Mouse (Mus musculus) heart, postnatal 0 days (tissue): ENCODE measurements around the gene Ubxn6. TPM values are rescaled to one million over a fixed set of nuclear protein-coding genes. Genes with fewer than 3 reads are reported as not detected.
A peak's percentile ranks its signal among the peaks of the same experiment; 100 is the strongest.

ENCODE experiments used
- ATAC-seq: fragments of 200-750 bp; cut with Nextera tagmentation; 2 replicates; pipeline ENCODE4 v1.8.0; 2017; ENCODE audit warnings: low read depth, moderate number of reproducible peaks, moderate library complexity; ENCODE audit not compliant: insufficient read depth
- DNase-seq: peaks from one replicate; pipeline ENCODE4 v3.0.0-alpha.2; 2016; ENCODE audit warnings: low spot score
- H3K27ac ChIP-seq: fragments of 300-500 bp; sonication (generic); 2 replicates; pipeline ENCODE4 v1.5.1; 2014; ENCODE audit warnings: low read depth, mild to moderate bottlenecking
- H3K27me3 ChIP-seq: fragments of 300-500 bp; sonication (generic); 2 replicates; pipeline ENCODE4 v1.6.1; 2014; ENCODE audit warnings: low read length, mixed read lengths; ENCODE audit not compliant: control insufficient read depth, insufficient read depth
- H3K36me3 ChIP-seq: fragments of 300-500 bp; sonication (generic); replicated peaks from 2 replicates; pipeline ENCODE4 v1.6.1; 2014; ENCODE audit warnings: low read length, mixed read lengths; ENCODE audit not compliant: control insufficient read depth, insufficient read depth
- H3K4me1 ChIP-seq: fragments of 300-500 bp; sonication (generic); 2 replicates; pipeline ENCODE4 v1.6.1; 2014; ENCODE audit warnings: antibody characterized with exemption; ENCODE audit not compliant: control insufficient read depth, insufficient read depth
- H3K4me2 ChIP-seq: fragments of 300-500 bp; sonication (generic); 2 replicates; pipeline ENCODE4 v1.6.1; 2014; ENCODE audit warnings: low read depth, mild to moderate bottlenecking, low read length, moderate library complexity
- H3K4me3 ChIP-seq: fragments of 300-500 bp; sonication (generic); 2 replicates; pipeline ENCODE4 v1.5.1; 2014; ENCODE audit warnings: low read depth, low read length
- H3K9ac ChIP-seq: fragments of 300-500 bp; sonication (generic); replicated peaks from 2 replicates; pipeline ENCODE4 v1.6.1; 2014; ENCODE audit warnings: low read depth, low read length, mixed read lengths
- H3K9me3 ChIP-seq: fragments of 300-500 bp; sonication (generic); replicated peaks from 2 replicates; pipeline ENCODE4 v1.6.1; 2016; ENCODE audit warnings: low read length; ENCODE audit not compliant: control insufficient read depth
- CTCF ChIP-seq: IDR thresholded peaks from 2 replicates; pipeline ENCODE4 v1.5.1; 2016; ENCODE audit warnings: antibody characterized with exemption, control low read depth, low read depth
- EP300 ChIP-seq: IDR thresholded peaks from 2 replicates; pipeline ENCODE4 v1.6.1; 2016; ENCODE audit warnings: antibody characterized with exemption, low read depth
- WGBS: fragments of 180-500 bp; shearing (Covaris S2); extraction: QIAGEN DNeasy Blood & Tissue Kit; methylation state at CpG from one replicate; pipeline ENCODE4 v1.1.7; 2014; 5-methylcytosine and 5-hydroxymethylcytosine counted together
- polyA plus RNA-seq: library from polyadenylated mRNA; unstranded; fragments of >200 nt; fragmentation: Nextera tagmentation; extraction: Ambion mirVana; gene quantifications from 2 replicates; pipeline ENCODE4 v1.2.1, GENCODE M21; 2015
- total RNA-seq: library from RNA; depleted of rRNA; stranded (reverse); fragments of >200 nt; gene quantifications from 2 replicates; pipeline ENCODE4 v1.2.3, GENCODE M21; 2014; ENCODE audit warnings: low replicate concordance

Ubxn6 gene
- total and polyA plus RNA-seq, 2 experiments from 2014 or later, result 58.2 to 68.1 TPM

DNA sequence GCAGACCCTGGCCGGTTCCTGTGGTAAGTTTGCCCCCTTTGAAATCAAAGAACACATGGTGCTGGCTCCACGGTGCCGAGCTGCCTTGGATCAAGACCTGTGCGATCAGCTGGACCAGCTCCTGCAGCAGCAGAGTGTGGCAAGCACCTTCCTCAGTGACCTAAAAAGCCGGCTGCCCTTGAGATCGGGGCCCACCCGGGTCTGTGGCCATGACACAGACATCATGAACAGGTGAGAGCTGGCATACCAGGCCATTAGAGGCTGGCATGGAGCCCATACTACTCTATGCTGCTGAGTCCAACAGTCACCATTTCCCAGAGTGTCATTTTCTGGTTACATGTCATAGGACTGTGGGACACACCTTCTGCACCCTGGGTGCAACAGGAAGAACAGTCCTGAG is 12.7 kb downstream of the Ubxn6 start:
- 89% methylated on average over 7 of the region's 7 CpGs for WGBS
- TF ChIP-seq CTCF (no peak), EP300 (no peak)
- DNase-seq, result no peak
- Histone ChIP-seq H3K4me1 (no peaks in the 10 kb centered on the region), H3K9me3 (no peaks in the 10 kb centered on the region), H3K27ac (no peak overlapping the region), H3K36me3 (peaks cover 80% of the 10 kb centered on the region), H3K9ac (no peak overlapping the region), H3K4me3 (no peak overlapping the region), H3K27me3 (no peaks in the 10 kb centered on the region), H3K4me2 (no peak overlapping the region)
- no peak for ATAC-seq

GRCm38 (mm10) chr17:56057381-56058120 is 17.3 kb downstream of the Ubxn6 start:
- Histone ChIP-seq H3K9me3 (no peaks in the 10 kb centered on the region), H3K27me3 (no peaks in the 10 kb centered on the region), H3K4me1 (no peaks in the 10 kb centered on the region), H3K9ac (no peak overlapping the region), H3K27ac (no peak overlapping the region), H3K4me3 (no peak overlapping the region), H3K36me3 (peaks cover 40% of the 10 kb centered on the region), H3K4me2 (no peak overlapping the region)
- ATAC-seq (no peak), DNase-seq (no peak)
- 83% methylated on average over 11 of the region's 11 CpGs for WGBS
- no peak for TF ChIP-seq EP300
- TF ChIP-seq CTCF, result no peak

- Histone ChIP-seq H3K9ac (no peak overlapping the region), H3K4me3 (no peak overlapping the region), H3K4me2 (no peak overlapping the region), H3K27me3 (no peaks in the 10 kb centered on the region), H3K27ac (no peak overlapping the region), H3K9me3 (no peaks in the 10 kb centered on the region), H3K36me3 (peaks cover 37% of the 10 kb centered on the region), H3K4me1 (no peaks in the 10 kb centered on the region)
- peak; percentile 17; the same call in 1 of the 2 replicates for ATAC-seq
- DNase-seq, result no peak
- no peak for TF ChIP-seq EP300
- no peak for TF ChIP-seq CTCF
- 40% methylated on average over 4 of the region's 4 CpGs for WGBS
These were observed 18.7 kb downstream of the Ubxn6 start for GRCm38 (mm10) chr17:56055945-56056678.

- Histone ChIP-seq H3K9me3 (no peaks in the 10 kb centered on the region), H3K36me3 (peaks cover 34% of the 10 kb centered on the region), H3K27ac (no peak overlapping the region), H3K27me3 (no peaks in the 10 kb centered on the region), H3K4me2 (no peak overlapping the region), H3K4me1 (no peaks in the 10 kb centered on the region), H3K9ac (no peak overlapping the region), H3K4me3 (no peak overlapping the region)
- DNase-seq (no peak), ATAC-seq (no peak)
- TF ChIP-seq EP300, result no peak
- no peak for TF ChIP-seq CTCF
These were observed 19.9 kb downstream of the Ubxn6 start for GRCm38 (mm10) chr17:56054938-56055337.

DNA sequence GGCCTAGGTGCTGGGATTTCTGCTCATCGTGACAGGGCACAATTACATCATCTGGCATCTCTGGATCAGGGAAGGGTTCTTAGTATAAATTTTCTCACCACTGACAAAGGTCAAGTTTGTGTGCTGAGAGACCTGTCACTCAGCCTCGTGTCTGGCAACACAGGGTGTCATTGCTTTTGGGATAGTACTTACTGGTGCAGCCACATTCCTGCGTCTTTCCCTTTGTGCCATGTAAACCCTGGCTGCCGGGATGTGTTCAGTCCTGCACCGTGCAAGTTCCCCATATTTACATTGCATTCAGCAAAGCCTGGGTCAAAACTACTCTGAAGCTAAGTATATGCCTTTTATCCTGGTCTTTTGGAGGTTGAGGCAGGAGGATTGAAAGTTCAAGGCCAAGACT is 23.5 kb downstream of the Ubxn6 start:
- Histone ChIP-seq H3K36me3 (peaks cover 42% of the 10 kb centered on the region), H3K9me3 (no peaks in the 10 kb centered on the region), H3K4me3 (no peak overlapping the region), H3K4me2 (no peak overlapping the region), H3K27ac (no peak overlapping the region), H3K9ac (no peak overlapping the region), H3K4me1 (no peaks in the 10 kb centered on the region), H3K27me3 (no peaks in the 10 kb centered on the region)
- TF ChIP-seq EP300 (no peak), CTCF (no peak)
- ATAC-seq, result no peak
- no peak for DNase-seq
- WGBS, result 80% methylated on average over 5 of the region's 5 CpGs
